In the genomic region with DNA sequence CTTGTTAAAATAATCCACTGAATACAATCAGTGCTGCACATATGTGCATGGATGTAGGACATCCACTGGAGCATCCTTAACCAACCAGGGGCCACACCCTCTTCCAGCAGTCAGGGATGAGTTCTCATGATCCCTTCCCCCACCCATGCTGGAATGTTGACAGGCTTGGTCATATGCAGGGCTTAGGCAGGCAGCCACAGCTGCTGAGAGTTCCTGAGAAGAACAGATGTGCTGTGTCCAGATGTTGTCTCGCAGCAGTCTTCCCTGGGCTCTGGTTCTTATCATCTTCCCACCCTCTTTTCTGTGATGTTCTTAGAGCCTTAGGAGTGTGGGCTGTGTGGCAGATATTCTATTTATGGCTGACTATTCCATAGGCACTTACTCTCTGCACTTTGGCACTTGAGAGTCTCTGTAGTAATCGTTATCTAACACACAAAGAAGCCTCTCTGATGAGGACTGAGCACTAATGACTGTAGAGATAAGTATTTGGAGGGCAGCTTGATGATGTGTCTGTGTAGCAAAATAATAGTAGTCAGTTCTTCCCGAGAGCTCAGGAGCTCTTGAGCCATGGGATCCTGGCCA, we compare ENCODE assay signal across 15 mouse cellular contexts.
DNase-seq lines count a peak whose midpoint lies in the region; ATAC-seq and TF ChIP-seq lines count a peak whose summit lies in the region.
"Had no signal": no experiment of that assay in that cellular context is flagged by ENCODE, and none has a peak within 500 bp of the region (broad histone marks: within the 10 kb centered on the region; RNA-seq: fewer than 3 reads in every experiment).

No protein-coding gene starts in this region.

- H3K4me3 ChIP-seq in heart, adult 2 months = no peak overlapping the region
- H3K4me3 ChIP-seq in intestine, embryonic 14.5 days (ENCODE audit: low read depth, low read length) = no peak overlapping the region
- no peak overlapping the region for H3K4me3 ChIP-seq in forebrain, embryonic 16.5 days (replicated peaks; ENCODE audit: low read length)
- H3K4me3 ChIP-seq in forebrain, embryonic 12.5 days (replicated peaks) = no peak overlapping the region
- H3K4me3 ChIP-seq: forebrain, embryonic 15.5 days; hindbrain, embryonic 12.5 days; liver, embryonic 15.5 days; neural tube, embryonic 12.5 days had no signal

- no peaks in the 10 kb centered on the region for H3K27me3 ChIP-seq in heart, adult 2 months (ENCODE audit: control insufficient read depth, insufficient read depth, low read length)
- H3K27me3 ChIP-seq in intestine, embryonic 14.5 days (replicated peaks; ENCODE audit: control insufficient read depth, insufficient read depth, low read length) = no peaks in the 10 kb centered on the region
- H3K27me3 ChIP-seq in forebrain, embryonic 16.5 days (replicated peaks; ENCODE audit: control insufficient read depth, insufficient read depth, low read length) = no peaks in the 10 kb centered on the region
- H3K27me3 ChIP-seq in forebrain, embryonic 12.5 days = no peaks in the 10 kb centered on the region
- H3K27me3 ChIP-seq: forebrain, embryonic 15.5 days; hindbrain, embryonic 12.5 days; liver, embryonic 15.5 days; neural tube, embryonic 12.5 days had no signal

- no peaks in the 10 kb centered on the region for H3K36me3 ChIP-seq in heart, adult 2 months (ENCODE audit: control insufficient read depth, insufficient read depth, low read length)
- 0 out of 2 replicates have a peak, but pooled peaks cover 12% of the 10 kb centered on the region for H3K36me3 ChIP-seq in intestine, embryonic 14.5 days (ENCODE audit: control insufficient read depth, insufficient read depth, low read length)
- H3K36me3 ChIP-seq in forebrain, embryonic 16.5 days (ENCODE audit: control insufficient read depth, insufficient read depth) = no peaks in the 10 kb centered on the region
- no peaks in the 10 kb centered on the region for H3K36me3 ChIP-seq in forebrain, embryonic 12.5 days (replicated peaks)
- H3K36me3 ChIP-seq: forebrain, embryonic 15.5 days; G1E; hindbrain, embryonic 12.5 days; liver, embryonic 15.5 days; neural tube, embryonic 12.5 days had no signal

- no peak overlapping the region for H3K4me2 ChIP-seq in intestine, embryonic 14.5 days (ENCODE audit: low read length)
- no peak overlapping the region for H3K4me2 ChIP-seq in forebrain, embryonic 16.5 days (ENCODE audit: low read length)
- no peak overlapping the region for H3K4me2 ChIP-seq in forebrain, embryonic 12.5 days
- H3K4me2 ChIP-seq: forebrain, embryonic 15.5 days; hindbrain, embryonic 12.5 days; liver, embryonic 15.5 days; midbrain, embryonic 11.5 days; neural tube, embryonic 12.5 days had no signal

- no peak for TF ChIP-seq EP300 in heart, adult 2 months (IDR thresholded peaks at IDR 0.05; ENCODE audit: insufficient read depth, low read depth, low read length)

- DNase-seq in heart, adult 11 months = peak; percentile 94
- no peak for DNase-seq in heart, adult 8-10 months (ENCODE audit: low spot score)
- peak; percentile 67 for DNase-seq in 3T3-L1 (ENCODE audit: low read depth, low spot score)
- DNase-seq in heart, adult 2 months = peak; percentile 40 to 45
- DNase-seq in intestine, embryonic 14.5 days (ENCODE audit: low spot score) = peak; percentile 59
- no peak for DNase-seq in frontal cortex, postnatal 10 days (ENCODE audit: low spot score in 2 of 2)
- DNase-seq: right cerebral cortex, adult 18-20 months had no signal

- no peak for TF ChIP-seq POLR2A in heart, adult 2 months (IDR thresholded peaks at IDR 0.05; ENCODE audit: insufficient read depth, low read depth, low read length)

- H3K27ac ChIP-seq in heart, adult 2 months = no peak overlapping the region
- H3K27ac ChIP-seq in intestine, embryonic 14.5 days (ENCODE audit: low read depth) = peak overlapping the region; percentile 23; the same call in 1 of the 2 replicates
- no peak overlapping the region for H3K27ac ChIP-seq in forebrain, embryonic 16.5 days (ENCODE audit: low read length)
- H3K27ac ChIP-seq in forebrain, embryonic 12.5 days = no peak overlapping the region
- H3K27ac ChIP-seq: forebrain, embryonic 15.5 days; hindbrain, embryonic 12.5 days; liver, embryonic 15.5 days; neural tube, embryonic 12.5 days had no signal

- H3K79me2 ChIP-seq in heart, adult 2 months (replicated peaks; ENCODE audit: control insufficient read depth, insufficient read depth, low read length) = no peaks in the 10 kb centered on the region

- no peak for TF ChIP-seq CTCF in heart, adult 2 months (IDR thresholded peaks at IDR 0.05)

- no peak overlapping the region for H3K9ac ChIP-seq in heart, adult 2 months (ENCODE audit: low read depth, low read length)
- no peak overlapping the region for H3K9ac ChIP-seq in intestine, embryonic 14.5 days (ENCODE audit: low read length)
- H3K9ac ChIP-seq in forebrain, embryonic 16.5 days (replicated peaks; ENCODE audit: low read depth, low read length) = no peak overlapping the region
- H3K9ac ChIP-seq in forebrain, embryonic 12.5 days = no peak overlapping the region
- H3K9ac ChIP-seq: forebrain, embryonic 15.5 days; hindbrain, embryonic 12.5 days; liver, embryonic 15.5 days; neural tube, embryonic 12.5 days had no signal

- ATAC-seq in intestine, embryonic 14.5 days (replicated peaks; ENCODE audit: low FRiP score, low TSS enrichment, low read depth) = peak; percentile 68; the same call in 1 of the 2 replicates
- no peak for ATAC-seq in forebrain, embryonic 16.5 days
- ATAC-seq in forebrain, embryonic 12.5 days (ENCODE audit: low FRiP score) = no peak
- ATAC-seq: forebrain, embryonic 15.5 days had no signal

- no peaks in the 10 kb centered on the region for H3K4me1 ChIP-seq in heart, adult 2 months (ENCODE audit: control insufficient read depth, insufficient read depth, low read length)
- H3K4me1 ChIP-seq in intestine, embryonic 14.5 days (replicated peaks; ENCODE audit: control insufficient read depth, insufficient read depth, low read length) = peaks cover 4% of the 10 kb centered on the region
- H3K4me1 ChIP-seq in forebrain, embryonic 16.5 days (replicated peaks; ENCODE audit: control insufficient read depth, insufficient read depth, low read length) = no peaks in the 10 kb centered on the region
- H3K4me1 ChIP-seq in forebrain, embryonic 12.5 days = no peaks in the 10 kb centered on the region
- H3K4me1 ChIP-seq: forebrain, embryonic 15.5 days; liver, embryonic 15.5 days; neural tube, embryonic 12.5 days had no signal

- 24% methylated on average over 3 of the region's 3 CpGs for WGBS in heart, adult 2 months
- WGBS in intestine, embryonic 14.5 days = 24% methylated on average over 3 of the region's 3 CpGs
- WGBS in forebrain, embryonic 16.5 days = 63% methylated on average over 3 of the region's 3 CpGs
- 75% methylated on average over 3 of the region's 3 CpGs for WGBS in forebrain, embryonic 12.5 days

- no peaks in the 10 kb centered on the region for H3K9me3 ChIP-seq in intestine, embryonic 14.5 days (ENCODE audit: control insufficient read depth, low read length)
- H3K9me3 ChIP-seq in forebrain, embryonic 16.5 days (ENCODE audit: control insufficient read depth, low read length) = no peaks in the 10 kb centered on the region
- H3K9me3 ChIP-seq in forebrain, embryonic 12.5 days = no peaks in the 10 kb centered on the region
- H3K9me3 ChIP-seq: forebrain, embryonic 15.5 days; G1E; hindbrain, embryonic 12.5 days; liver, embryonic 15.5 days; neural tube, embryonic 12.5 days had no signal

- intact Hi-C loops in heart, adult 2 months (cut with DNase I) = loop anchor here (5.0 kb wide), 1 partner anchor 113 kb away; the partner anchor contains the start of gene Egfr

Comparison
In these comparisons a context has a peak if more than half of its experiments do, and no peak if none do; other contexts are left out.
1. DNase-seq: peak in heart, adult 11 months (single experiment), 3T3-L1 (single experiment), heart, adult 2 months (2 of 2) and intestine, embryonic 14.5 days (single experiment); none in heart, adult 8-10 months (single experiment) and frontal cortex, postnatal 10 days (0 of 2).